Mouse (Mus musculus) ES-Bruce4 (cell line): ENCODE measurements around the gene Trpm6. TPM values are rescaled to one million over a fixed set of nuclear protein-coding genes. Genes with fewer than 3 reads are reported as not detected.

ENCODE experiments used
- H3K27ac ChIP-seq: 2 replicates; pipeline ENCODE4 v1.5.1; 2012; ENCODE audit warnings: low read length, inconsistent platforms; ENCODE audit not compliant: insufficient read depth
- H3K27me3 ChIP-seq: 2 replicates; pipeline ENCODE4 v1.6.1; 2012; ENCODE audit warnings: mild to moderate bottlenecking, low read length, inconsistent platforms; ENCODE audit not compliant: control insufficient read depth, poor library complexity, insufficient read depth, severe bottlenecking
- H3K36me3 ChIP-seq: 2 replicates; pipeline ENCODE4 v1.6.1; 2012; ENCODE audit warnings: inconsistent platforms, mild to moderate bottlenecking, low read length, moderate library complexity; ENCODE audit not compliant: control insufficient read depth, poor library complexity, insufficient read depth, severe bottlenecking
- H3K4me1 ChIP-seq: one replicate; pipeline ENCODE4 v1.8.1; 2011; ENCODE audit warnings: low read length; ENCODE audit not compliant: control insufficient read depth, insufficient read depth
- H3K4me3 ChIP-seq: 2 replicates; pipeline ENCODE4 v1.5.1; 2011; ENCODE audit warnings: low read depth, mild to moderate bottlenecking, low read length
- H3K9ac ChIP-seq: 2 replicates; pipeline ENCODE4 v1.6.1; 2012; ENCODE audit warnings: low read depth, mild to moderate bottlenecking, inconsistent platforms; ENCODE audit not compliant: poor library complexity, severe bottlenecking
- H3K9me3 ChIP-seq: replicated peaks from 2 replicates; pipeline ENCODE4 v1.6.1; 2012; ENCODE audit warnings: mild to moderate bottlenecking, low read length, inconsistent platforms; ENCODE audit not compliant: control insufficient read depth, poor library complexity, insufficient read depth, severe bottlenecking
- CTCF ChIP-seq: IDR thresholded peaks from one replicate; pipeline ENCODE4 v1.8.1; 2011; ENCODE audit warnings: low read depth, low read length
- EP300 ChIP-seq: IDR thresholded peaks from 2 replicates; pipeline ENCODE4 v1.6.1; 2011; ENCODE audit warnings: low read depth, low read length; ENCODE audit not compliant: insufficient read depth
- POLR2A ChIP-seq: IDR thresholded peaks from one replicate; pipeline ENCODE4 v1.8.1; 2011; ENCODE audit warnings: low read length; ENCODE audit not compliant: insufficient read depth
- polyA plus RNA-seq: library from polyadenylated mRNA; stranded (reverse); fragments of >200 nt; gene quantifications from 2 replicates; pipeline ENCODE4 v1.2.4, GENCODE M21; 2011; ENCODE audit warnings: low read depth; ENCODE audit not compliant: missing spikeins, insufficient read depth, insufficient read length

Gene Trpm6
- polyA plus RNA-seq, 1 experiment: 2.1 TPM

GRCm38 (mm10) chr19:18739146-18739545, 10.6 kb upstream of the Trpm6 start:
- Histone ChIP-seq H3K36me3 (no peaks in the 10 kb centered on the region), H3K27me3 (peaks cover 1% of the 10 kb centered on the region; the same call in 1 of the 2 replicates), H3K4me3 (no peak overlapping the region)

GRCm38 (mm10) chr19:18743946-18744345, 5.8 kb upstream of the Trpm6 start:
- TF ChIP-seq CTCF (no peak), POLR2A (no peak), EP300 (no peak)
- H3K36me3 ChIP-seq: no peaks in the 10 kb centered on the region
- peaks cover 1% of the 10 kb centered on the region; the same call in 1 of the 2 replicates for H3K27me3 ChIP-seq
- H3K9me3 ChIP-seq: no peaks in the 10 kb centered on the region
- no peak overlapping the region for H3K4me3 ChIP-seq
- H3K4me1 ChIP-seq: no peaks in the 10 kb centered on the region
- H3K27ac ChIP-seq: no peak overlapping the region
- no peak overlapping the region for H3K9ac ChIP-seq

More at GRCm38 (mm10) chr19:18739146-18739545, 10.6 kb upstream of the Trpm6 start:
- no peak overlapping the region for H3K27ac ChIP-seq
- H3K9me3 ChIP-seq: no peaks in the 10 kb centered on the region
- H3K4me1 ChIP-seq: no peaks in the 10 kb centered on the region
- no peak overlapping the region for H3K9ac ChIP-seq
- TF ChIP-seq EP300 (no peak), CTCF (no peak), POLR2A (no peak)

GRCm38 (mm10) chr19:18746576-18747340, 3.0 kb upstream of the Trpm6 start:
- no peaks in the 10 kb centered on the region for H3K4me1 ChIP-seq
- H3K27me3 ChIP-seq: peaks cover 5% of the 10 kb centered on the region; the same call in 1 of the 2 replicates
- no peak overlapping the region for H3K9ac ChIP-seq
- H3K4me3 ChIP-seq: no peak overlapping the region
- H3K9me3 ChIP-seq: no peaks in the 10 kb centered on the region
- no peak overlapping the region for H3K27ac ChIP-seq
- H3K36me3 ChIP-seq: no peaks in the 10 kb centered on the region
- TF ChIP-seq EP300 (no peak), CTCF (no peak), POLR2A (no peak)

GRCm38 (mm10) chr19:18747379-18747778, 2.4 kb upstream of the Trpm6 start:
- Histone ChIP-seq H3K4me3 (no peak overlapping the region), H3K9ac (no peak overlapping the region), H3K9me3 (no peaks in the 10 kb centered on the region), H3K36me3 (no peaks in the 10 kb centered on the region), H3K4me1 (no peaks in the 10 kb centered on the region), H3K27me3 (peaks cover 5% of the 10 kb centered on the region; the same call in 1 of the 2 replicates), H3K27ac (no peak overlapping the region)
- TF ChIP-seq CTCF: no peak
- TF ChIP-seq POLR2A: no peak
- TF ChIP-seq EP300: no peak

GRCm38 (mm10) chr19:18757191-18757590, 7.4 kb downstream of the Trpm6 start:
- no peak overlapping the region for H3K27ac ChIP-seq
- H3K9me3 ChIP-seq: no peaks in the 10 kb centered on the region

GRCm38 (mm10) chr19:18757706-18758105, 7.9 kb downstream of the Trpm6 start:
- Histone ChIP-seq H3K9me3 (no peaks in the 10 kb centered on the region), H3K27ac (no peak overlapping the region), H3K36me3 (no peaks in the 10 kb centered on the region), H3K4me1 (no peaks in the 10 kb centered on the region), H3K27me3 (no peaks in the 10 kb centered on the region; the same call in 1 of the 2 replicates), H3K9ac (no peak overlapping the region), H3K4me3 (no peak overlapping the region)
- no peak for TF ChIP-seq POLR2A
- no peak for TF ChIP-seq CTCF
- TF ChIP-seq EP300: no peak

More at GRCm38 (mm10) chr19:18757191-18757590, 7.4 kb downstream of the Trpm6 start:
- H3K9ac ChIP-seq: no peak overlapping the region
- no peaks in the 10 kb centered on the region for H3K36me3 ChIP-seq
- H3K27me3 ChIP-seq: no peaks in the 10 kb centered on the region; the same call in 1 of the 2 replicates
- TF ChIP-seq EP300: no peak
- no peak for TF ChIP-seq POLR2A
- TF ChIP-seq CTCF: no peak
- no peak overlapping the region for H3K4me3 ChIP-seq
- no peaks in the 10 kb centered on the region for H3K4me1 ChIP-seq
